Mouse (Mus musculus) megakaryocyte-erythroid progenitor cell, adult 5-6 weeks (primary cell): ENCODE results near the gene Plcb4. TPM values are rescaled to one million over a fixed set of nuclear protein-coding genes. Genes with fewer than 3 reads are reported as not detected.

Experiments used
- ATAC-seq: replicated peaks from 2 replicates; pipeline ENCODE4 v1.8.0; 2016; ENCODE audit warnings: mild to moderate bottlenecking, inconsistent platforms; ENCODE audit not compliant: severe bottlenecking, poor library complexity, low FRiP score, low TSS enrichment
- total RNA-seq, 2 experiments: library from RNA; stranded (forward) in 1 of 2; stranded (reverse) in 1 of 2; fragments of 200-1000, 215-1000 nt in 1 of 2; fragments of >200 nt in 1 of 2; fragmentation: Nextera tagmentation in 1 of 2; gene quantifications; 2 replicates each; pipeline ENCODE4 v1.2.3; 2014 to 2017

Gene Plcb4
- total RNA-seq, 2 experiments from 2014 or later, result 23.4 to 25.3 TPM

DNA sequence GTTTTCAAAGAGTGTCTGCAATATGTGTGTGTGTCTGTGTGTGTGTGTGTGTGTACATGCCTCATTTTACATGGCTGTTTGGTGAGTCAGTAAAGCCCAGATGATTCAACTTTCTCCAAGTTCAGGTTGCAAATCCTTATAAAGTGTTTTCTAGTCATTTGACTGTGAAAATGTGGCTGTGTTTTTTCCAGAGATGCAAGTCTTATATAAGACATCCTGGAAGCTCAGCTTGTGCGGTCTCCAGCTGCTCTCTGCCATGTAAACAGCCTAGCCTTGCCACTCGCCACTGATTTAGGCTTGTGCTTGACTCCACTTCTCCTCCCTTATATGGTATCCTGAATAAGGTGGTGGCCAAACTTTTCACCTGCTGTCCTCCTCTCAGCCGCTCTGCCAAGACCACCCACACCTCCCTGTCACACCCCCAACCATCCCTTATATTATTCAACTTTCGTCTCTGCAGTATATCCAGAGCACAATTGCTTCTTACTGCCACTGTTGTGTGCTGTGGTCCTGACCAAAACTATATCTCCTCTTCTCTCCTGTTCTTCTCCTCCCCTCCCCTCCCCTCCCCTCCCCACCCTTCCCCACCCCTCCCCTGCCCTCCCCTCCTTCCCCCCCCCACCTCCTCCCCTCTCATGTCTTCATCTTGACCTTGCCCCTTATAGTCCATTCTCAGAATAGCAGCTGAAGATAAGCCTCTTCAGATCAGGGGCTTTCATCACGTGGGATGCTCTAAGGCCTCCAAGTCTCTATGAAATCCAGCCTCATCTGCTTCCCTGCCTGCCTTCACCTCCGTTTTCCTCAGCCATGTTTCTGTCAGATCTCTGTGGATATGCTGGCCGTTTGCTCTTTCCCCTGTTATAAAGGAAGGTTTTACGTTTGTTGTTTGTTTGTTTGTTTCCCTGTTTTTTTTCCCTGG, 255.8 kb downstream of the Plcb4 start:
- no peak for ATAC-seq

DNA sequence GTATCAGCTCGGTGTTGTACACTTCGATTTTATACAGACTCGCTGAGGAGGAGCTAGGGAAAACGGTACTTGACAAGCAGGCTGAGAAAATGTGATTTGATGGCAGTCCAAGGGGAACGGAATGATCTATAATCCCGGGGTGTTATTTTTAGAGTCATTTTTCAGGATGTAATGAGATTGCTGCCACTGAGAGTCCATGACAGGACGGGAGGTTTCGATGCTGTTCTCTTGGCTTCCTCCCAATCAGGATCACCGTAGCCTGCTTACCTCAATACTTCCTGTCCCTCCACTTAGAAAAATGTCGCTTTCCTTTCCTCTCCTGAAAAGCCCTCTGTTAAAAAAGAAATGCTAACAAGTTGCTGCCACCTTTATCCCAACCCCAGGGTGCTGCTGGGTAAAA, 257.1 kb downstream of the Plcb4 start:
- no peak for ATAC-seq

DNA sequence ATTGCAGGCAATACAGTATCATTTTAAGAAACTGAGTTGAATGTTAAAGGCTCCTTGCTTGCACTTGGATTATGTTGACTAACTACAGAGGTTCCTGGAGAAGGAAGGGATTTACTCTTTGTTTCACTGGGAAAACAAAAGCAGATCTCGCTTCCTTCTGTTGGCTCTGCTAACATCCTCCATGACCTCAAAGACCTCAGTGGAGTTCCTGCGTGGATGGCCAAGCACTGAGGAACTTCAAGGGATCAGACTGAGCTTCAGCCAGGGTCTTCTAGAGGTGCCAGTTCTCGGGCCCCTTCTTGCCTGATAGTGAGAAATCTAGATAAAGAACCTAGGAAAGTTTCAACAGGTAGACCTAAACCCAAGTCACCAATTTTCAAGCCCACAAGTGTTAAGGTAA, 258.2 kb downstream of the Plcb4 start:
- no peak for ATAC-seq

DNA sequence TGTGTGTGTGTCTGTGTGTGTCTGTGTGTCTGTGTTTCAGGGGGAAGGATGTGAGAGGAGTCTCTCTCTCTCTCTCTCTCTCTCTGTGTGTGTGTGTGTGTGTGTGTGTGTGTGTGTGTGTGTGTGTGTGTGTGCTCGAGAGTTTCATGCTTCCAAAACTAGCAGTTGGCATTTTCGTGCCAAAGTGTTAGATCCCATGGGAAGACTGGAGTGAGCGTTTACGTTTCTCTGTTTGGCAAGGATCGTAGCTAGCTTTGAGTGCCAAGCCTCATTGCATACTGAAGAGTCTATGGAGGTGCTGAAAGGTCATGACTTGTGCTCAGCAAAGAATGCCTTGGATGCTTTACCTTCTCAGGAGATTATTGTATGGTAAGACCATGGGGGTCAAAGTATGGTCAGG, 259.3 kb downstream of the Plcb4 start:
- ATAC-seq, result no peak

DNA sequence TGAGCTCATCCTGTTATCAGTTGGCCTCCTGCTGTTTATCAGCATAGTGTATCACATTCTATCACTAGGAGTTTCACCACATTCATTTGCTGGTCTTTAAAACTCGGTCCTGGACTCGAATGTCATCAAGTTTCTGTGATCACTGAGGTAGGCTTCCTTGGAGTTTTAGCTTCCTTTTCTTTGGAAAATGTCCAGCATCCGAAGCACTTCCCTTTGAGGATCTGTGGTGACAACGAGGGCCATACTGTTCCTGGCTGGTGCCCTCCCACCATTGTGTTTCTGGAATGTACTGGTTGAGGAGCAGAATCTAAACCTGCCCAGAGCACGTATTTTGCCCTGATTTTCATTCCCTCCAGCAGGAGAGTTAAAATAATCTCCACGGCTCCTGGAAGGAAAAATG, 260.8 kb downstream of the Plcb4 start:
- ATAC-seq, result no peak

DNA sequence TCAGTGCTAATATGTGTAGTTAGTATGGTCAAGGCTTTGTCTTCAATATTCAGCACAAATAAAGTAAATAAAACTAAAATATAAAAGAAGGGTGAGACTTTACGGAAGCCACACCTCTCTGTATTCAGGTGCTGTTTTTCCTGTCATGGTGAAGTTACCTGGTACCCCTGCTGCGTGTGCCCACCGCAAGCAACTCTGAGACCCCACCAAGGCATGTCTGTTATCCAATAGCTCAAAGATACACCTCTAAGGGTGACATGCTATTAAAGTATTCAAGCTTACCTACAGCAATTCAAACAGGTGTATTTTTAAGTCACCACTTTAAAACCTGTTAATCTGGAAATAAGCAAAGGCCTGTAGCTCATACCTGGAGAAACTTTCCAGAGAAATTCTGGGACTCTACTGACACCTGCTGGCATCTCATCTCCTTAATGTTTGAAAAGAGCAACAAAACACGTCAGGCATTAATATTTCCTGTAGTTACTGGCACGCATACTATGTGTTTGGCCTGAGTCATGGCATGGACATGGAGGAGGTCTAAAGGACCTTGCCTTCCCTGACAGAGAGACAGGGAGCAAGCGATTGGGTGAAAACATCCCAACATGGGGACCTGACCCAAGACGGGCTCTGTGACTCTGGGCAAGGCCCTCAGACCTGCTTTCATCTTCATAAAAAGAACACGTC, 268.0 kb downstream of the Plcb4 start:
- ATAC-seq, result peak; percentile 44

DNA sequence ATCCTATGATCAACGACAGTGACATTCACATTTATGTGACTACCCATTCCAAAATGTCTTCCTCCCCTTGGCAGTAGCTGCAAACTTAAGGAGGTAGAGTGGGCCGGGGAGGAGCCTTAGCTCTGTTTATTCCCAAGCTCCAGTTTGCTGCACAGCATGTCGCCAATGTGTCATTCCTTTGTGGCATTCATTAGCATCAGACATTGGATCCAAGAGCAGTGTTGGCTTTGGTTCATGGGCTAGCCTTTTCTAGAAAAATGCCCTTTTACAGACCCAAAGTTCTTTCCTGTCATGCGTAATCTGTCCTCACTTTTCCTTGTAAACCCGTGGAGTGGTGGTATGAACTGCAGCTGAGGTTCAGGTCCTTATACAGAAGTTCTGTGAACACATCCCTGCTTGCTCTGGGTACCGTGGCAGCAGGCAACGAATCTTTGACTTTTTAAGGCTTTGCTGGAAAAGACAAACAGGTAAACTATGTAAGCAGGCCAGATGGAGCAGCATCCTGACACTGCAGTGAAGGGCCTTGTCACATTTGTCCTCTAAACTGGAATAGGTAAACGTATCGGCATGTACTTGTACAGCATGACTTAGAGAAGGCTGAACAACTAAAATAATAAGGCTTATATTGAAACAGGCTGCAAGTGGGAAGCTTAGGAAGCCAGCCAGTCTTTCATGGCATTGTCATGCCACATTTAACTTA, 270.4 kb downstream of the Plcb4 start:
- no peak for ATAC-seq

DNA sequence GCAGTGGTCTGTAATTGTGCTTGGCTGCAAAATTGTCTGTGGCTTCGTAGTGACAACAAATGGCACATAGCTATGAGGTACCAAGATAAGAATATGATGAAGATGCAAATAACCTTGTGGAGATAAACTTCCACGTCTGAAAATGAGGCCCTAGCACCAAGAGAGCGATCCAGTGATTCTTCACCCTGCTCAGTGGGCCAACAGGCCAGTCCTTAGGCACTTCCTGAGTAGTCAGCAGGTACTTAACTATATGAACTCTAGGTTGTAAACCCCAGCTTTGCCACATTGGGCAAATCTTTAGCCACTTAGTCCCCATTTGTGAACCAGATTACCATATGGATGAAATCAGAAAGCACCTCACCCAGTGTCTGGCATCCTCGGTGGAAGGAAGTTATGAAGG, 271.9 kb downstream of the Plcb4 start:
- no peak for ATAC-seq

DNA sequence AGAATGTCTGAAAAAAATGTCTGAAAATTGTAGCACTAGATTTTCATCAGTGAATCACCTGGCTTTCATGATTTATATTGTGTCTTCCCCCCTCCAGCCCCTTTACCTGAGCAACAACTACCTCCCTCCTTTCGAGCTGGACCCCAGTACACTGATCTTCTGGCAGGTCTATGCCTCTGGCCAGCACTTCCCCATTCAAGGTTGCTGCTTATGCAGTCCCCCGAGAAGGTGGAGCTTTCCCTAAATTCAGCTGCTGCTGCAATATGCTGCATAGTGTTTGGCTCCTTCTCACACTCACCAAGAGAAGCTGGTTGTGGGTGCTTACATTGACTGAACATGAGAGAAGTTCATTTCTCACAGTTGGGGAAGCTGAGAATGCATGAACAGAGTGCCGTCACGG, 273.8 kb downstream of the Plcb4 start:
- no peak for ATAC-seq

DNA sequence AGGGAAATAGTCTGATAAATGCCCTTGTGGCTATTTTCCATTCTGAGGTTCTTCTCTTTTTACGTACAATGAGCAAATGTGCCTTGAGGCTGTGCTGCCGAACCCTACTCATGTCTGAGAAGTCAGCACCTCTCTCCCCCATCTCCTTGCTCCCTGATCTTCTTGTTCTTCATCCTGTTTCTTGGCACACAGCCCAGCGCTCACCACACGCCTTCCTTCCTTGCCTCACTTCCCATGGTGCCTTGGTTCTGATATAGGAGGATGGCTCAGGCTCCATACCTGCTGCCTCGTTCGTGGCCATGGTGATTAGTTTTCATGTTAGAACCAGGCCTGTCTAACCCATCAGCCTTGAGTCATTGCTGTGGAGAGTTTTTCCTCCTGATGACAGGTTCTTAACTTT, 277.6 kb downstream of the Plcb4 start:
- no peak for ATAC-seq

DNA sequence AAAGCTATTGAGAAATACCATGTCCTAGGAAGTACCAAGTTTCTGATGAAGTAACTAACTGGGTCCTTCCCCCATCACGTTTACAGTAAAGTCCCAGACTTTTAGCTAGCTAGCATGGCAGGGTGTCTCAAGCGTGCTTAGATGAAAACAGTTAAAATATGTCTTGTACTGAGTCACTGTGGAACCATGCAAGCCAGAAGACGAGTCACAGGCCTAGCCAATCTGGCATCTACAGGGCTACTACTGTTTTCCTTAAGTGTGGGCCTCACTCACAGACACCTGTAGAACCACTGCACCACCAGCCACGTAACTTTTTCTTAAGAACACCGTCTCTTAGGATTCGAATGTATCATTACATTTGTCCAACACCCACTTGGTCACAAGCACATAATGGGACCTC, 278.8 kb downstream of the Plcb4 start:
- ATAC-seq, result no peak

DNA sequence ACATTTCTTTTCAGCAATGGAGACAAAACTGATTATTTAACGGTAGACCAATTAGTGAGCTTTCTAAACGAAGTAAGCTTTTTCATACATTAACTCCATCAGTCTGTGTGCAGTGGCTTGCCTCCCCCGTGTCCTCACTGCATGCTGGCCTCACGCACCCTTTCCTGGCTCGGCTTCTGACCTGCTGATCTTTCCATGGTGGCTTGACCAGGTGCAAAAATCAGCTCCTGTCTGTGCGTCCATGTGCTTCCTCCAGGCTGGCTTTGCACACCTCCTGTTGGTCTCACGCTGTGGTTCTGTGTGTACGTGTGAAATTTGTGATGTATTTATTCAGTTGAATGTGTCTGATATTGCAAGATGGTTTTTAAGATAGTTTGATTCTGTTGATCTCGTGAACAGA, 281.1 kb downstream of the Plcb4 start:
- no peak for ATAC-seq

DNA sequence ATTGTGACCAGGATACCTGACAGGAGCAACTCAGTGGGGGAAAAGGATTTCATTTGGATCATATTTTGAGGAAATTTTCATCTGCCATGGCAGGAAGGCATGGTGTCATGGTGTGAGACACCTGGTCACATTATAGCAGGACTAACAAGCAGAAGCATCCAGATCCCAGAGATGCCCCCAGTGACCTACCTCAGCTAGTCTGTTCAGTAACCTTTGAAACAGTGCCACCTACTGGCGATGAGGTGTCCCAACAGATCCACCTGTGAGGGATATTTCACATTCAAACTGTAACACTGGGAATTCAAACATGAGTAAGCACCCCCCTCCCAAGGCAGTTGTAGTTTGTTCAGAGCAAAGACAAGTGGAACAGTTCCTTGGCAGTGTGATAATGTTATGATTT, 289.0 kb downstream of the Plcb4 start:
- ATAC-seq, result no peak

DNA sequence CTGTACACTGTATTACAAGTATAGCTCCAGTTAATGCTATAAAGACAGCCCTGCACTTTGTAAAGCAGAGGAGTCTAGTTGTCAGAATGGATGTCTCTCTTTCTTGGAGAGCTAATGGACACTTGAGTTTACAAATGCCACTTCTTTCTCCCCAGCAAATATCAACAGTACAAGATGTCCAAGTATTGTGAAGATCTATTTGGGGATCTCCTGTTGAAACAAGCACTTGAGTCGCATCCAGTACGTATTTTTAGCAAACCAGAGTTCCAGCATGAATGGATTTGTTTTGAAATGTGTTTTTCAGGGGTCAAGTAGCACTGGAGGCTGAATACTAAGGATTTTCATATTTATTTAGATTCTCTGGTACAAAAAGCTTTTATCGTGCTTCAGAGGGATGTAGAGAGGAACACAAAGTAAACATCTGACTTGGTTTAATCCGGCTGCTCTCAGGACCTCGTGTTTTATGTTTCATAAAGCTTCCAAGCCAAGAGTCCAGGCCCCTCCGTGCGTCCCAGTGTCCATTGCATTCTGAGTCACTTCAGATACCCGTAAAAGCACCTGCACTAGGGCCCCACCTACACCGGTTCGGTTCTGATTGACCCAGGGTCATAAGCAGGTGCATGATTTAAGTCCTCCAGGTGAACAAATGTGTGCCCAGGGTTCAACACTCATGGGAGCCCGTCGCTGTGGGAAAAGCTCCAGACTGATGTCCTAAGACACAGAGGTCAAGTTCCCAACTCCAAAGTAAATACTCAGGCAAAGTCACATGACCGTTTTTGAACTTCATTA, 296.1 kb downstream of the Plcb4 start:
- no peak for ATAC-seq

DNA sequence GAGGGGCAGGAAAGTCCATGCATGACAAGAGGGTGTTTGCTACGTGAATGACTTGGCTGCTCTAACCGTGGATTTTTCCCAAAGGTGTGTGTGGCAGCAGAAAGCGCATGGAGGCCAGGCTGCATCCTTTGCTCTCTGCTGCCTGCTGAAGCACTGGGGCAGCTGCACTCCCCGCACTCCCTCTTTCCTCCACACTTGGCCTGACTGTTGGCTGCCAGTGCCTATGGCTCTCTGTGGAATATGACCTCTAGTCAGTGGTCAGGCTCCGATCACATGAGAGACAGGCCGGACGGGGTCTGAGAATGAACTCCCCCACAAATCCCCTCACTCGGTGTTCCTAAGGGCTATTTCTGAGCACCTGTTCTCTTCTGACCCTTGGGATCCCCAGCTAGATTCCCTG, 297.0 kb downstream of the Plcb4 start:
- no peak for ATAC-seq

DNA sequence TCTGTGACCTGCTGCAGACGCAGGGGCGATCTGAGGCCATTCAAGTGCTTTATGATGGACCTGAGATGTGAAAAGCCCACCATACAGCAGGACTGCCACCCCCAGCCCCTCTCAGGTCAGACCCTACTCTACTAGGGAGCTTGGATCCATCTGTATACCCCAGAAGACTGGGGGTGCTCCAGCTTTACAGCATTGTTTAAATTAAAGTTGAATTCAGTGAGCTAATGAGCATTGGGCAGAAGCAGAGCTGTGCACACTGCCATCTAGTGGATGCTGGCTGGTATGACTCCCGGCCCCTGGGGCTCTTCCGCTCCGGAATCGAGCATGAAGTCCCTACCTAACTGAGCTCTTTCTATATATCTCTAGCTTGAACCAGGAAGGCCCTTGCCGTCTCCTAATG, 298.9 kb downstream of the Plcb4 start:
- peak; percentile 92 for ATAC-seq

DNA sequence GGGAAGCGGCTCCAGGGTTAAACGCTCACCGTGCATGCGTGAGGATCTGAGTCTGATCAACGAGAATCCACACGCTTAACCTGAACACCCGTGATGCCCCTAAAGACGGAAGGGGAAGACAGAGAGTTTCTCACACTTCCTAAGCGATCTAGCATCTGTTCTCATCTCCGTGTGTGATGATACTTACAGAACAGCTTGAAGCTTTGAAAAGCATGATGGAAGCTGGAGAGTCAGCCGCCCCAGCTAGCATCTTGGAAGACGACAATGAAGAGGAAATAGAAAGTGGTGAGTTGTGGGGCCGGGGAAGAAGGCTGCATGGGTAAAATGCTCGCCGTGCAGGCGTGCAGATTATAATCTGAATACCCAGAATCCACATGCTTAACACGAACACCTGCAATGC, 299.6 kb downstream of the Plcb4 start:
- ATAC-seq, result no peak

DNA sequence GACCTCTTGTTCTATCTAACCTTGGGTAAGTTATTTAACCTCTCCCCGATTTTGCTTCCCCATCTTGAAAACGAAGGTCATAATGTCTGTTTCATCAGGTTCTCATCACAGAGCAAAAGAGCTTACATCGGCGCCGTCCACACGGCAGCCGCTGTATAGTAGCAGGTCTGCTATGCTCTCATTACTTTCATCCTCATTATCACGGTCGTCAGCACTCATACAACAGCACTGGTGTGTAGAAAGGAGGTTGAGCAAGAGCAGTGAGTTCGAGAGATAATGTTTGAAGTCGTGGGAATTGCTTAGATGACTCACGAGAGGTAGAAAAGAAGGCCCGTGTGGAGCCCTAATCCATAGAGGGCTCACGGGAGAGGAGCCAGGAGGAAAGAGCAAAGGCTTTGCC, 304.3 kb downstream of the Plcb4 start:
- no peak for ATAC-seq

DNA sequence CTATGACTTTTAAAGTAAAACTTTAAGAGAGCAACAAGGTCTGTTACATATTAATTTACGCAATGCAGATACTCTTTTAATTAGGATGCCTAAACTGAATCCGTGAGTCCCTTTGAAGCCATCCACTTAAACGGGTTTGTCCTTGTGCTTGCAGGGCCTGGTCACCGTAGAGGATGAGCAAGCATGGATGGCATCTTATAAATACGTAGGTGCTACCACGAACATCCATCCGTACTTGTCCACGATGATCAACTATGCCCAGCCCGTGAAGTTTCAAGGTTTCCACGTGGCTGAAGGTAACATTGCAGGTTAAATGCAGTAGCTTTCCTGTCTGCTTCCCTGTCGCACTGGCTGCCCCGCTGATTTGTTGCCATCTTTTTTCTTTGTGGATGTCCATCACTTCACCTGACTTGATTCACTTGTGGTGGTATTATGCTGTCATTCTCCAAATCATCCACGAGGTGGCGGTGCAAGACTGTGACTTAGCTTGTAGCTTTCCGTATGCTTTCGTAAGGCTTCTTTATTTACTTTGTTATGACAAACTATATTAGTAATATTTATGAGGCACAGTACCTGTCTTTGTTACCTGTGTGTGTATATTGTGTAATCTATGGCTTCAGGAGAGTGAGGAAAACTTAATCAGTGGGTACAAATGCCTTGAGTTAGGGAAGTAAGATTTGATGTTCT, 308.2 kb downstream of the Plcb4 start:
- ATAC-seq, result peak; percentile 87
